Mouse (Mus musculus) small intestine, adult 2 months (tissue): ENCODE measurements at regions not wholly inside any gene's neighbourhood (a gene's known extent, or its start where the extent isn't known, plus 50 kb on each side); places are given as distances from the start of the nearest gene placed in this dataset.

Experiments
- CTCF ChIP-seq: fragments of 200-500 bp; IDR thresholded peaks from 2 replicates; pipeline ENCODE4 v1.5.1; 2012; ENCODE audit warnings: low read depth, mild to moderate bottlenecking, control low read depth, inconsistent platforms, low read length, moderate library complexity, mixed read lengths; ENCODE audit not compliant: insufficient replicate concordance, insufficient read length; ENCODE audit errors: extremely low read depth
- POLR2A ChIP-seq: fragments of 200-500 bp; IDR thresholded peaks from 2 replicates; pipeline ENCODE4 v1.6.1; 2012; ENCODE audit warnings: low read depth, mild to moderate bottlenecking, control low read depth, inconsistent platforms, low read length, moderate library complexity

DNA sequence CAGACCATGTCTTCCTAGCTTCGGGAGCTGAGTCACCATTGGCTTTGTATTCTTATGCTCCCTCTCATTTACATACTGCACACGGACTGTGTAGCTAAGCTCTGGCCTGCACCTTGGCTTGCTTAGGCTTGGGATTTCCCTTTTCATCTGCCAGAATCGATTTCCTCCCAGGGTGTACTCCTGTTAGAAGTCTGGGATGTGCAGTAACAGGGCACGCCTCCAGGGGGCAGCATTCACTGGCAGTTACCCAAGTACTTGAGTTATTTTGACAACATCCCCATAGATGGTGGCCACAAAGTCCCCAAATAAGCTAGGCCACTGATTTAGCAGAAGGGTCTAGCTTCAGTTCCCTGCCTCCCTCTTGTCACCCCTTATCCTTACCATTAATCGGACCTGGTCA lies 102.2 kb upstream of the Cpne4 start:
- TF ChIP-seq CTCF, result peak; percentile 62; the same call in 1 of the 2 replicates
- TF ChIP-seq POLR2A, result no peak
